Mouse (Mus musculus): Measurements from ENCODE around the gene 4931409K22Rik. TPM values are rescaled to one million over a fixed set of nuclear protein-coding genes. Genes with fewer than 3 reads are reported as not detected.

Gene 4931409K22Rik
- polyA plus RNA-seq, 1 experiment from 2014 or later: not detected

- H3K4me1 ChIP-seq (replicated peaks; ENCODE audit: control insufficient read depth, insufficient read depth, low read length): no peaks in the 10 kb centered on the region; the same call in 1 of the 2 replicates
- H3K36me3 ChIP-seq (ENCODE audit: control insufficient read depth, insufficient read depth, low read length): no peaks in the 10 kb centered on the region
- no peak within 1 kb of the TSS for H3K9ac ChIP-seq (ENCODE audit: low read depth, low read length)
- DNase-seq (ENCODE audit: low spot score) (no peak), ATAC-seq (ENCODE audit: low FRiP score) (no peak)
- no peaks in the 10 kb centered on the region for H3K27me3 ChIP-seq (ENCODE audit: control insufficient read depth, insufficient read depth, low read length)
- no peak within 1 kb of the TSS for H3K4me2 ChIP-seq (replicated peaks; ENCODE audit: low read depth, low read length)
- H3K4me3 ChIP-seq (ENCODE audit: low read depth, low read length): no peak within 1 kb of the TSS
- 48% methylated on average over 14 of the region's 14 CpGs for WGBS
- H3K27ac ChIP-seq (ENCODE audit: low read depth, low read length): no peak within 1 kb of the TSS
- no peaks in the 10 kb centered on the region for H3K9me3 ChIP-seq (ENCODE audit: control insufficient read depth, low read length)
These were observed 16.0 kb downstream of the 4931409K22Rik start, which contains the start of gene Asb10 for GRCm38 (mm10) chr5:24540387-24541143. Asb10 (minus strand) TSS chr5:24540978.

GRCm38 (mm10) chr5:24539571-24540296, 16.9 kb downstream of the 4931409K22Rik start:
- Histone ChIP-seq H3K4me3 (ENCODE audit: low read depth, low read length) (no peak overlapping the region), H3K27ac (ENCODE audit: low read depth, low read length) (no peak overlapping the region), H3K9ac (ENCODE audit: low read depth, low read length) (no peak overlapping the region), H3K36me3 (ENCODE audit: control insufficient read depth, insufficient read depth, low read length) (no peaks in the 10 kb centered on the region), H3K9me3 (ENCODE audit: control insufficient read depth, low read length) (no peaks in the 10 kb centered on the region), H3K27me3 (ENCODE audit: control insufficient read depth, insufficient read depth, low read length) (no peaks in the 10 kb centered on the region), H3K4me1 (replicated peaks; ENCODE audit: control insufficient read depth, insufficient read depth, low read length) (no peaks in the 10 kb centered on the region; the same call in 1 of the 2 replicates), H3K4me2 (replicated peaks; ENCODE audit: low read depth, low read length) (no peak overlapping the region)
- 79% methylated on average over 22 of the region's 22 CpGs for WGBS
- DNase-seq (ENCODE audit: low spot score): no peak
- no peak for ATAC-seq (ENCODE audit: low FRiP score)

GRCm38 (mm10) chr5:24537618-24538017, 19.0 kb downstream of the 4931409K22Rik start:
- no peaks in the 10 kb centered on the region; the same call in 1 of the 2 replicates for H3K4me1 ChIP-seq (replicated peaks; ENCODE audit: control insufficient read depth, insufficient read depth, low read length)
- H3K27ac ChIP-seq (ENCODE audit: low read depth, low read length): no peak overlapping the region
- DNase-seq (ENCODE audit: low spot score) (no peak), ATAC-seq (ENCODE audit: low FRiP score) (no peak)
- H3K9ac ChIP-seq (ENCODE audit: low read depth, low read length): no peak overlapping the region
- H3K9me3 ChIP-seq (ENCODE audit: control insufficient read depth, low read length): no peaks in the 10 kb centered on the region
- H3K36me3 ChIP-seq (ENCODE audit: control insufficient read depth, insufficient read depth, low read length): no peaks in the 10 kb centered on the region
- no peak overlapping the region for H3K4me2 ChIP-seq (replicated peaks; ENCODE audit: low read depth, low read length)
- H3K4me3 ChIP-seq (ENCODE audit: low read depth, low read length): no peak overlapping the region
- WGBS: 66% methylated on average over 16 of the region's 16 CpGs
- no peaks in the 10 kb centered on the region for H3K27me3 ChIP-seq (ENCODE audit: control insufficient read depth, insufficient read depth, low read length)

- H3K36me3 ChIP-seq (ENCODE audit: control insufficient read depth, insufficient read depth, low read length): no peaks in the 10 kb centered on the region
- H3K4me1 ChIP-seq (replicated peaks; ENCODE audit: control insufficient read depth, insufficient read depth, low read length): no peaks in the 10 kb centered on the region; the same call in 1 of the 2 replicates
- no peaks in the 10 kb centered on the region for H3K27me3 ChIP-seq (ENCODE audit: control insufficient read depth, insufficient read depth, low read length)
- no peak for DNase-seq (ENCODE audit: low spot score)
- 82% methylated on average over 5 of the region's 5 CpGs for WGBS
- no peak overlapping the region for H3K4me2 ChIP-seq (replicated peaks; ENCODE audit: low read depth, low read length)
- no peaks in the 10 kb centered on the region for H3K9me3 ChIP-seq (ENCODE audit: control insufficient read depth, low read length)
- no peak overlapping the region for H3K27ac ChIP-seq (ENCODE audit: low read depth, low read length)
- no peak for ATAC-seq (ENCODE audit: low FRiP score)
- H3K4me3 ChIP-seq (ENCODE audit: low read depth, low read length): no peak overlapping the region
- H3K9ac ChIP-seq (ENCODE audit: low read depth, low read length): no peak overlapping the region
These were observed 20.1 kb downstream of the 4931409K22Rik start for GRCm38 (mm10) chr5:24536511-24536910.

- H3K36me3 ChIP-seq (ENCODE audit: control insufficient read depth, insufficient read depth, low read length): no peaks in the 10 kb centered on the region
- H3K4me1 ChIP-seq (replicated peaks; ENCODE audit: control insufficient read depth, insufficient read depth, low read length): no peaks in the 10 kb centered on the region; the same call in 1 of the 2 replicates
- DNase-seq (ENCODE audit: low spot score) (no peak), ATAC-seq (ENCODE audit: low FRiP score) (no peak)
- no peak overlapping the region for H3K9ac ChIP-seq (ENCODE audit: low read depth, low read length)
- H3K4me3 ChIP-seq (ENCODE audit: low read depth, low read length): no peak overlapping the region
- no peak overlapping the region for H3K27ac ChIP-seq (ENCODE audit: low read depth, low read length)
- H3K27me3 ChIP-seq (ENCODE audit: control insufficient read depth, insufficient read depth, low read length): no peaks in the 10 kb centered on the region; the same call in 1 of the 2 replicates
- H3K4me2 ChIP-seq (replicated peaks; ENCODE audit: low read depth, low read length): no peak overlapping the region
- whole genome bisulfite sequencing: 87% methylated on average over 3 of the region's 3 CpGs
- H3K9me3 ChIP-seq (ENCODE audit: control insufficient read depth, low read length): no peaks in the 10 kb centered on the region
These were observed 20.9 kb downstream of the 4931409K22Rik start for GRCm38 (mm10) chr5:24535731-24536130.

- no peaks in the 10 kb centered on the region; the same call in 1 of the 2 replicates for H3K4me1 ChIP-seq (replicated peaks; ENCODE audit: control insufficient read depth, insufficient read depth, low read length)
- no peak overlapping the region for H3K9ac ChIP-seq (ENCODE audit: low read depth, low read length)
- H3K9me3 ChIP-seq (ENCODE audit: control insufficient read depth, low read length): no peaks in the 10 kb centered on the region
- H3K4me2 ChIP-seq (replicated peaks; ENCODE audit: low read depth, low read length): no peak overlapping the region
- DNase-seq (ENCODE audit: low spot score): no peak
- no peak overlapping the region for H3K4me3 ChIP-seq (ENCODE audit: low read depth, low read length)
- WGBS: 55% methylated on average over 5 of the region's 5 CpGs
- no peak overlapping the region for H3K27ac ChIP-seq (ENCODE audit: low read depth, low read length)
- no peaks in the 10 kb centered on the region for H3K36me3 ChIP-seq (ENCODE audit: control insufficient read depth, insufficient read depth, low read length)
- H3K27me3 ChIP-seq (ENCODE audit: control insufficient read depth, insufficient read depth, low read length): peaks cover 3% of the 10 kb centered on the region
- no peak for ATAC-seq (ENCODE audit: low FRiP score)
These were observed 22.3 kb downstream of the 4931409K22Rik start for GRCm38 (mm10) chr5:24534292-24534691.

- H3K27me3 ChIP-seq (ENCODE audit: control insufficient read depth, insufficient read depth, low read length): peaks cover 12% of the 10 kb centered on the region
- no peaks in the 10 kb centered on the region for H3K36me3 ChIP-seq (ENCODE audit: control insufficient read depth, insufficient read depth, low read length)
- no peak overlapping the region for H3K27ac ChIP-seq (ENCODE audit: low read depth, low read length)
- no peaks in the 10 kb centered on the region for H3K9me3 ChIP-seq (ENCODE audit: control insufficient read depth, low read length)
- DNase-seq (ENCODE audit: low spot score) (no peak), ATAC-seq (ENCODE audit: low FRiP score) (no peak)
- 45% methylated on average over 11 of the region's 11 CpGs for WGBS
- no peak overlapping the region for H3K9ac ChIP-seq (ENCODE audit: low read depth, low read length)
- H3K4me2 ChIP-seq (replicated peaks; ENCODE audit: low read depth, low read length): no peak overlapping the region
- no peak overlapping the region for H3K4me3 ChIP-seq (ENCODE audit: low read depth, low read length)
- no peaks in the 10 kb centered on the region for H3K4me1 ChIP-seq (replicated peaks; ENCODE audit: control insufficient read depth, insufficient read depth, low read length)
These were observed 23.2 kb downstream of the 4931409K22Rik start for GRCm38 (mm10) chr5:24533391-24533790.

- ATAC-seq (ENCODE audit: low FRiP score) (peak; percentile 42; the same call in 1 of the 2 replicates), DNase-seq (ENCODE audit: low spot score) (peak; percentile 96)
- Histone ChIP-seq H3K4me2 (replicated peaks; ENCODE audit: low read depth, low read length) (no peak overlapping the region), H3K4me1 (replicated peaks; ENCODE audit: control insufficient read depth, insufficient read depth, low read length) (peaks cover 6% of the 10 kb centered on the region; the same call in 1 of the 2 replicates), H3K9me3 (ENCODE audit: control insufficient read depth, low read length) (no peaks in the 10 kb centered on the region), H3K9ac (ENCODE audit: low read depth, low read length) (no peak overlapping the region), H3K27me3 (ENCODE audit: control insufficient read depth, insufficient read depth, low read length) (peaks cover 36% of the 10 kb centered on the region), H3K4me3 (ENCODE audit: low read depth, low read length) (no peak overlapping the region), H3K27ac (ENCODE audit: low read depth, low read length) (no peak overlapping the region), H3K36me3 (ENCODE audit: control insufficient read depth, insufficient read depth, low read length) (no peaks in the 10 kb centered on the region)
- WGBS: 20% methylated on average over 24 of the region's 24 CpGs
These were observed 26.4 kb downstream of the 4931409K22Rik start for GRCm38 (mm10) chr5:24530042-24530689.

Measured in hindbrain, embryonic 11.5 days (tissue).